Mouse (Mus musculus) intestine, postnatal 0 days (tissue): ENCODE data around the gene Gm49321. TPM values are rescaled to one million over a fixed set of nuclear protein-coding genes. Genes with fewer than 3 reads are reported as not detected.

Experiments
- ATAC-seq: fragments of 200-750 bp; cut with Nextera tagmentation; 2 replicates; pipeline ENCODE4 v1.8.0; 2017; ENCODE audit warnings: mild to moderate bottlenecking, moderate TSS enrichment, moderate library complexity
- H3K27ac ChIP-seq: fragments of 300-500 bp; sonication (generic); 2 replicates; pipeline ENCODE4 v1.5.1; 2014; ENCODE audit warnings: mild to moderate bottlenecking, low read depth, low read length, moderate library complexity
- H3K27me3 ChIP-seq: fragments of 300-500 bp; sonication (generic); replicated peaks from 2 replicates; pipeline ENCODE4 v1.6.1; 2014; ENCODE audit warnings: low read length, mixed read lengths; ENCODE audit not compliant: control insufficient read depth, insufficient read depth
- H3K36me3 ChIP-seq: fragments of 300-500 bp; sonication (generic); 2 replicates; pipeline ENCODE4 v1.6.1; 2014; ENCODE audit warnings: mild to moderate bottlenecking, moderate library complexity; ENCODE audit not compliant: control insufficient read depth, insufficient read depth
- H3K4me1 ChIP-seq: fragments of 300-500 bp; sonication (generic); replicated peaks from 2 replicates; pipeline ENCODE4 v1.6.1; 2014; ENCODE audit warnings: antibody characterized with exemption, low read length, mixed read lengths; ENCODE audit not compliant: control insufficient read depth, insufficient read depth
- H3K4me2 ChIP-seq: fragments of 300-500 bp; sonication (generic); replicated peaks from 2 replicates; pipeline ENCODE4 v1.6.1; 2014; ENCODE audit warnings: low read depth, mild to moderate bottlenecking, moderate library complexity
- H3K4me3 ChIP-seq: fragments of 300-500 bp; sonication (generic); 2 replicates; pipeline ENCODE4 v1.5.1; 2014; ENCODE audit warnings: low read depth, low read length
- H3K9ac ChIP-seq: fragments of 300-500 bp; sonication (generic); 2 replicates; pipeline ENCODE4 v1.6.1; 2014; ENCODE audit warnings: mild to moderate bottlenecking, low read depth, low read length
- H3K9me3 ChIP-seq: fragments of 300-500 bp; sonication (generic); 2 replicates; pipeline ENCODE4 v1.6.1; 2016; ENCODE audit warnings: mixed run types; ENCODE audit not compliant: control insufficient read depth
- CTCF ChIP-seq: sonication (generic); IDR thresholded peaks from 2 replicates; pipeline ENCODE4 v1.5.1; 2016; ENCODE audit warnings: low read depth, mild to moderate bottlenecking, control low read depth, antibody characterized with exemption, moderate library complexity
- WGBS: fragments of 180-500 bp; shearing (Covaris S2); extraction: QIAGEN DNeasy Blood & Tissue Kit; methylation state at CpG from one replicate; pipeline ENCODE4 v1.1.7; 2014; 5-methylcytosine and 5-hydroxymethylcytosine counted together
- polyA plus RNA-seq: library from polyadenylated mRNA; unstranded; fragments of >200 nt; fragmentation: Nextera tagmentation; extraction: Ambion mirVana; gene quantifications from 2 replicates; pipeline ENCODE4 v1.2.1, GENCODE M21; 2015

Gm49321 gene
- polyA plus RNA-seq, 1 experiment from 2014 or later, result 4.1 TPM

GRCm38 (mm10) chr12:73907079-73907672, 30.3 kb upstream of the Gm49321 start:
- H3K9ac ChIP-seq, result peak overlapping the region; percentile 60
- under 1% methylated on average over 18 of the region's 18 CpGs for WGBS

DNA sequence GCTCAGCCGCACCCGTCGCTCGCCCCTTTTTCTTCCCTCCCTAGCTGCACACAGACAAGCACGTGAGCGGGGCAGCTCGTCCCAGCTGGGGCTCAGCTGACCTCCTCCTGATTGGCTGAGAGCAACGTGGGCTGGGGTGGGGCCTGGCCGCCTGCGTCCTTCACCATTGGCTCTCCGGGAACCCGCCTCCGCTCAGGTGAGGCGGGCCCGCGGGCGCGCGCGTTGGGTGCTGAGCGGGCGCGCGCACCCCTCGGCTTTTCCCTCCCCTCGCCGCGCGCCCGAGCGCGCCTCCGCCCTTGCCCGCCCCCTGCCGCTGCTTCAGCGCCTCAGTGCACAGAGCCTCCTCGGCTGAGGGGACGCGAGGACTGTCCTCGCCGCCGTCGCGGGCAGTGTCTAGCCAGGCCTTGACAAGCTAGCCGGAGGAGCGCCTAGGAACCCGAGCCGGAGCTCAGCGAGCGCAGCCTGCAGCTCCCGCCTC, 29.7 kb upstream of the Gm49321 start:
- Histone ChIP-seq H3K4me1 (no peaks in the 10 kb centered on the region), H3K27me3 (no peaks in the 10 kb centered on the region), H3K4me3 (peak overlapping the region; percentile 100), H3K36me3 (no peaks in the 10 kb centered on the region), H3K27ac (peak overlapping the region; percentile 97), H3K9me3 (no peaks in the 10 kb centered on the region), H3K9ac (peak overlapping the region; percentile 98), H3K4me2 (peak overlapping the region; percentile 88)
- ATAC-seq, result peak; percentile 99
- TF ChIP-seq CTCF, result peak; percentile 77
- under 1% methylated on average over 45 of the region's 51 CpGs for WGBS

More at GRCm38 (mm10) chr12:73907079-73907672, 30.3 kb upstream of the Gm49321 start:
- peak; percentile 80 for ATAC-seq
- Histone ChIP-seq H3K9me3 (no peaks in the 10 kb centered on the region), H3K4me3 (peak overlapping the region; percentile 100), H3K27me3 (no peaks in the 10 kb centered on the region), H3K36me3 (no peaks in the 10 kb centered on the region), H3K4me1 (no peaks in the 10 kb centered on the region), H3K4me2 (peak overlapping the region; percentile 88), H3K27ac (peak overlapping the region; percentile 97)
- no peak for TF ChIP-seq CTCF

- H3K4me3 ChIP-seq, result peak overlapping the region; percentile 100
- peak overlapping the region; percentile 98 for H3K9ac ChIP-seq
- no peaks in the 10 kb centered on the region for H3K36me3 ChIP-seq
- H3K4me2 ChIP-seq, result peak overlapping the region; percentile 88
- peak; percentile 6; the same call in 1 of the 2 replicates for ATAC-seq
- no peaks in the 10 kb centered on the region for H3K4me1 ChIP-seq
- under 1% methylated on average over 67 of the region's 76 CpGs for WGBS
- no peak for TF ChIP-seq CTCF
- no peaks in the 10 kb centered on the region for H3K9me3 ChIP-seq
- H3K27me3 ChIP-seq, result no peaks in the 10 kb centered on the region
- H3K27ac ChIP-seq, result peak overlapping the region; percentile 97
Measured at GRCm38 (mm10) chr12:73908274-73909012, 29.0 kb upstream of the Gm49321 start.

DNA sequence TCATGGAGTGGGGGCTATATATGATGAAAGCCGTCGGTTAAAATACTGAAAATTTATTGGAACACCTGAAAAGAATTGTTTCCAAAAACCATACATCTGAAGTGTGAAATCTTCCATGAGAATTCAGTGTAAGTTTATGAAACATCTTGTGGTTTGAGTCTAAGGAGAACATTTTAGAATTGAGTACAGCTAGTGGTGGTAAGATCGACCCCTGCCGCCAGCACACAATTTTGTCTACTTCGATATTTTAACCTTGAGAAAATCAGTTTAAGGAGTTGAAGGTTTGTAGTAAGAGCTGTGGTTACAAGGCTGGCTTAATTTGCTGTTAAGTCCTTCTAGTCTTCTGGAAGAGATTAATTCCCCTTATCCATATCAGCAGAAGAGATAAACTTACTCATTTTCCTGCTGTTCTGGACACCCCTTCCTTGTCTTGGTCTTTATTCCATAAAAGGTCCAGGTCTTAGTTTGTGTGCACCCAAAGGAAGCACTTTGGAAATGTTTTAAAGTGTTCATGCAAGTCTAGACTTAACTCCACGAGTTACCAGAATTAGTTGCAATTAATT, 28.4 kb upstream of the Gm49321 start:
- peak overlapping the region; percentile 100 for H3K4me3 ChIP-seq
- WGBS, result 2% methylated on average over 6 of the region's 6 CpGs

DNA sequence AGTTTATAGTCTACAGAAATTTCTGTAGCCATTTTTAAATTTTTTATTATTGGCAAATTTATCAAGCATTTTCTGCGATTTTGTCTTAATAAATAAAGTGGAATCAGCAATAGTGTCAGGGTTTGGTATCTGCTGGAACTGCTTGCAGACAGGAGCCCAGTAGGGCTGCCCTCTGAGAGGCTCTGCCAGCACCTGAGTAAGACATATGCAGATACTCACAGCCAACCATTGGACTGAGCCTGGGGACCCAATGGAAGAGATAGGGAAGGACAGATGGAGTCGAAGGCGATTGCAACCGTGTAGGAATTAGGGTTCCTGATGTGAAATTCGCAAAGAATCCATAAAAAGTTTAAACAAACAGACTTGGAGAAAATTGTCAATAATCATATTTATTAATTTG, 19.0 kb upstream of the Gm49321 start:
- H3K4me3 ChIP-seq, result no peak overlapping the region
- no peaks in the 10 kb centered on the region for H3K4me1 ChIP-seq
- H3K27ac ChIP-seq, result no peak overlapping the region
- H3K4me2 ChIP-seq, result no peak overlapping the region
- H3K9ac ChIP-seq, result no peak overlapping the region
- TF ChIP-seq CTCF, result no peak
- no peaks in the 10 kb centered on the region for H3K9me3 ChIP-seq
- no peak for ATAC-seq
- no peaks in the 10 kb centered on the region for H3K27me3 ChIP-seq
- 94% methylated on average over 5 of the region's 5 CpGs for WGBS
- no peaks in the 10 kb centered on the region for H3K36me3 ChIP-seq

More for the DNA sequence above, 28.4 kb upstream of the Gm49321 start:
- TF ChIP-seq CTCF, result peak; percentile 32
- H3K27me3 ChIP-seq, result no peaks in the 10 kb centered on the region
- H3K27ac ChIP-seq, result no peak overlapping the region
- peak overlapping the region; percentile 88 for H3K4me2 ChIP-seq
- H3K9me3 ChIP-seq, result no peaks in the 10 kb centered on the region
- peak overlapping the region; percentile 98 for H3K9ac ChIP-seq
- H3K4me1 ChIP-seq, result no peaks in the 10 kb centered on the region
- ATAC-seq, result no peak
- no peaks in the 10 kb centered on the region for H3K36me3 ChIP-seq

DNA sequence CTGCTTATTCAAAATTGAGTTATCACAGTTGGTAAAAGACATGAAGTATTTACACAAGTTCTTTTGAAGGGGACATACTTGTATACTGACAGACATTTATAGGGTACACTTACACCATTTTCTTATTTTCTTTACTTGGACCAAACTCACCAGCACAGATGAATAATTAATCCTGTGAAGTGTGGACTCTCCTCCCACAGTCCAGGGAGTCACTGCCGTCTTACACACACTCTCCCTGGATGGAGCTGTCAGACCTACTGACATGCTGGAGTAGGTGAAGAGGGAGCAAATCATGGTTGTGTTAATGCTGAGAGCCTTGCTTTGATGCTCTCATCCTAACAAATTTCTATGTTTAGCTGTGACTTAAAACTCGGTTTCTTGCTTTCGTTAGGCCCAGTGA, 7.2 kb upstream of the Gm49321 start:
- Histone ChIP-seq H3K4me1 (no peaks in the 10 kb centered on the region), H3K4me2 (no peak overlapping the region), H3K27me3 (no peaks in the 10 kb centered on the region), H3K9ac (no peak overlapping the region), H3K9me3 (no peaks in the 10 kb centered on the region), H3K4me3 (no peak overlapping the region), H3K27ac (no peak overlapping the region), H3K36me3 (peaks cover 55% of the 10 kb centered on the region)
- 81% methylated on average over 3 of the region's 3 CpGs for WGBS
- no peak for TF ChIP-seq CTCF
- no peak for ATAC-seq
